Mouse (Mus musculus) limb, embryonic 15.5 days (tissue): ENCODE results near the gene Gm1043. TPM values are rescaled to one million over a fixed set of nuclear protein-coding genes. Genes with fewer than 3 reads are reported as not detected.

Experiments used
- ATAC-seq: fragments of 200-750 bp; cut with Nextera tagmentation; 2 replicates; pipeline ENCODE4 v1.8.0; 2017; ENCODE audit warnings: low read depth, moderate TSS enrichment; ENCODE audit not compliant: insufficient number of reproducible peaks, low FRiP score, low TSS enrichment
- H3K27ac ChIP-seq: fragments of 300-500 bp; sonication (generic); 2 replicates; pipeline ENCODE4 v1.5.1; 2015; ENCODE audit warnings: moderate library complexity, mild to moderate bottlenecking, inconsistent platforms
- H3K27me3 ChIP-seq: fragments of 300-500 bp; sonication (generic); 2 replicates; pipeline ENCODE4 v1.6.1; 2015; ENCODE audit warnings: inconsistent platforms
- H3K36me3 ChIP-seq: fragments of 300-500 bp; sonication (generic); 2 replicates; pipeline ENCODE4 v1.6.1; 2015; ENCODE audit warnings: inconsistent platforms
- H3K4me1 ChIP-seq: fragments of 300-500 bp; sonication (generic); 2 replicates; pipeline ENCODE4 v1.6.1; 2015; ENCODE audit warnings: inconsistent platforms
- H3K4me2 ChIP-seq: fragments of 300-500 bp; sonication (generic); 2 replicates; pipeline ENCODE4 v1.6.1; 2015; ENCODE audit warnings: mild to moderate bottlenecking, inconsistent platforms
- H3K4me3 ChIP-seq: fragments of 300-500 bp; sonication (generic); 2 replicates; pipeline ENCODE4 v1.5.1; 2015; ENCODE audit warnings: mild to moderate bottlenecking, inconsistent platforms
- H3K9ac ChIP-seq: fragments of 300-500 bp; sonication (generic); 2 replicates; pipeline ENCODE4 v1.6.1; 2015; ENCODE audit warnings: inconsistent platforms
- H3K9me3 ChIP-seq: fragments of 300-500 bp; sonication (generic); 2 replicates; pipeline ENCODE4 v1.6.1; 2016; ENCODE audit warnings: inconsistent platforms
- WGBS: fragments of 180-500 bp; shearing (Covaris S2); methylation state at CpG from one replicate; pipeline ENCODE4 v1.1.7; 2015; 5-methylcytosine and 5-hydroxymethylcytosine counted together
- polyA plus RNA-seq: library from polyadenylated mRNA; unstranded; fragments of >200 nt; fragmentation: Nextera tagmentation; extraction: Ambion mirVana; gene quantifications from 2 replicates; pipeline ENCODE4 v1.2.1, GENCODE M21; 2015

Gm1043 gene
- polyA plus RNA-seq, 1 experiment from 2014 or later = 0.12 TPM

- H3K27me3 ChIP-seq = peaks cover 72% of the 10 kb centered on the region
- ATAC-seq = no peak
- peaks cover 36% of the 10 kb centered on the region for H3K4me1 ChIP-seq
- no peak within 1 kb of the TSS for H3K27ac ChIP-seq
- WGBS = 1% methylated on average over 44 of the region's 56 CpGs
- no peaks in the 10 kb centered on the region for H3K9me3 ChIP-seq
- H3K36me3 ChIP-seq = no peaks in the 10 kb centered on the region
- H3K9ac ChIP-seq = no peak within 1 kb of the TSS
- peak within 1 kb of the TSS; percentile 73 for H3K4me2 ChIP-seq
- H3K4me3 ChIP-seq = peak within 1 kb of the TSS; percentile 38
Measured at GRCm38 (mm10) chr5:37241651-37242151, 156.5 kb downstream of the Gm1043 start, which contains the start of gene Crmp1. Gene Crmp1, plus strand, starts transcription at chr5:37241940.

DNA sequence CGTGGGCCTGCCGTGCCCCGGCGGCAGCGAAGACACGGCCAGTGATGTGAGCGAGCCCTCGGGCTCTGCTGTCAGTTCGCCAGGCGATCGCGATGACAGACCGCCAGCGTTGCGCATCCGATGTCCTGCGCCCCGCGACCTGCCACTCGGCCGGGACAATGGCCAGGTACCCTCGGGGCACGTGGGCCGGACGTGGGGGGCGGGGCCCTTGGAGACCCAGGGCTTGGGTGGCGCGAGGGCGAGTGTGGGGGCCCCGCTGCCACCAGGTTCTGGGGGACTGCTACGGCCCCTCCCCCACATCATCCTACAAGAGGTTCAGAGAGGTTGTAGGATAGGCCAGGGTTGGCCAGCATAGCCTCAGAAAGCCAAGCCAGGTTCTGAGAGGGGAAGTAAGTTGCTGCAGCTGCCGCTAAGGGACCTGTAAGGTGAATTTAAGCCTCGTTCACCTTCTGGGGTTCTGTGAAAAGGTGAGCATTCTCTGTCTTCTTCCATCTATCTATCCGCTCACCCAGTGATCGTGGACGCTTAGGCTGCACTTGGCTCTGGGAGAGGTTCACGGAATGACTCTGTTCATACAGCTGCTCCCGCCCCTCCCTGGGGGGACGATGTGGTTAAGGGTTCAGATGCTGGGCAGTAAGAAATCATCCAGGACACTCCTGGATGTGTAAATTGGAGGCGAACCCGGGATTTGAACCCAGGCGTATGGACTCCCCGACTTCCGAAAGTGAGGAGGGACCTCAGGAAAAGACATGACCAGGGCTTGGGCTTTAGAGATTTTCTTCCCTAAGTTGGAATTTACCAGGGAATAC, 157.4 kb downstream of the Gm1043 start:
- no peak for ATAC-seq

GRCm38 (mm10) chr5:37243169-37243886, 158.2 kb downstream of the Gm1043 start:
- H3K36me3 ChIP-seq = no peaks in the 10 kb centered on the region
- no peak overlapping the region for H3K9ac ChIP-seq
- H3K27me3 ChIP-seq = peaks cover 83% of the 10 kb centered on the region
- H3K27ac ChIP-seq = no peak overlapping the region
- H3K4me3 ChIP-seq = no peak overlapping the region
- no peak overlapping the region for H3K4me2 ChIP-seq
- H3K4me1 ChIP-seq = peaks cover 36% of the 10 kb centered on the region
- no peak for ATAC-seq
- 2% methylated on average over 19 of the region's 19 CpGs for WGBS
- H3K9me3 ChIP-seq = no peaks in the 10 kb centered on the region

More for the DNA sequence above, 157.4 kb downstream of the Gm1043 start:
- peaks cover 36% of the 10 kb centered on the region for H3K4me1 ChIP-seq
- H3K9me3 ChIP-seq = no peaks in the 10 kb centered on the region
- WGBS = 10% methylated on average over 44 of the region's 44 CpGs
- H3K4me2 ChIP-seq = peak overlapping the region; percentile 73
- no peak overlapping the region for H3K9ac ChIP-seq
- H3K4me3 ChIP-seq = peak overlapping the region; percentile 38
- no peaks in the 10 kb centered on the region for H3K36me3 ChIP-seq
- peaks cover 78% of the 10 kb centered on the region for H3K27me3 ChIP-seq
- no peak overlapping the region for H3K27ac ChIP-seq

DNA sequence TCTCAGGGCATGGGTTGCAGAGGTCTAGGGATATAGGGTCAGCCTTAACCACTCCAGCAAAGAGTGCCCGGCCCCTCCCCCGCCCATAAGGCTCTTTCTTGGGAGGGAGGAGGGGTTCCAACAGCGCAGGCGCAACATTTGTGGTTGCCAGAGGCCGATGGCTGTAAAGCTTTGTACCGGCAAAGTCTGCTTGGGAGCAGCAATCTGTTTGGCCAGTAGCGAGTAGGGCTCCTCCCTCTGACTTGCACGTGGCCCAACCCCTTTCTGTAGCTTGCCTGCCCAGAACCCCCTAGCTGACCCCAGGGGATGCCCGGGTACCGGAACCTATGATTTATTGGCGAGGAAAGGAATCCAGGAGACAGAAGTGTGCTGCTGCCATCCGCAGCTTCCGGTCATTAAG, 159.0 kb downstream of the Gm1043 start:
- no peak overlapping the region for H3K9ac ChIP-seq
- no peak for ATAC-seq
- H3K9me3 ChIP-seq = no peaks in the 10 kb centered on the region
- H3K36me3 ChIP-seq = no peaks in the 10 kb centered on the region
- no peak overlapping the region for H3K27ac ChIP-seq
- H3K27me3 ChIP-seq = peaks cover 84% of the 10 kb centered on the region
- WGBS = 1% methylated on average over 13 of the region's 13 CpGs
- peaks cover 36% of the 10 kb centered on the region for H3K4me1 ChIP-seq
- no peak overlapping the region for H3K4me2 ChIP-seq
- H3K4me3 ChIP-seq = no peak overlapping the region

- Histone ChIP-seq H3K4me2 (no peak overlapping the region), H3K9ac (no peak overlapping the region), H3K9me3 (no peaks in the 10 kb centered on the region), H3K4me1 (peaks cover 36% of the 10 kb centered on the region), H3K27me3 (peaks cover 82% of the 10 kb centered on the region), H3K4me3 (no peak overlapping the region), H3K27ac (no peak overlapping the region), H3K36me3 (no peaks in the 10 kb centered on the region)
- 18% methylated on average over 9 of the region's 9 CpGs for WGBS
- ATAC-seq = no peak
Measured at GRCm38 (mm10) chr5:37244666-37245242, 159.6 kb downstream of the Gm1043 start.

DNA sequence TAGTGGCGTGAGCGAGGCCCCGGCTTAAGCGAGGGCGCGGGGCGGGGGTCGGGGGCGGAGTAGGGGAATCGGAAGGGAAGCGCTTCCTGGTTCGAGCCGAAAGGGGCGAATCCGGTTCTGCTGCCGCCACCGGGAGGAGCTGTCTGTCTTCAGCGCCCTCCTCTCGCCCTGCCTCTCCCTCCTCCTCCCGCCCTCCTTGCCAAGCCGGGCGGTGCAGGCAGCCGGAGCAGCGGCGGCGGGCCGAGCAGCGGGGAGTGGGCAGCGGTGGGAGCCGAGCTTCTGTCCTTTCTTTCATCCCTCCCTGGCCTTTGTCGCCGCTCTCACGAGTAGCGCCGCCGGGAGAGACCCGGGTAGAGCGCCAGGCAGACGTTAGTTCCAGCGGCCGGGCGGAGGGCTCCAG, 160.5 kb downstream of the Gm1043 start:
- 0% methylated on average over 40 of the region's 42 CpGs for WGBS
- Histone ChIP-seq H3K27me3 (peaks cover 73% of the 10 kb centered on the region), H3K9me3 (no peaks in the 10 kb centered on the region), H3K4me3 (peak overlapping the region; percentile 47), H3K27ac (no peak overlapping the region), H3K4me1 (peaks cover 36% of the 10 kb centered on the region), H3K4me2 (peak overlapping the region; percentile 87), H3K9ac (no peak overlapping the region), H3K36me3 (no peaks in the 10 kb centered on the region)
- no peak for ATAC-seq

DNA sequence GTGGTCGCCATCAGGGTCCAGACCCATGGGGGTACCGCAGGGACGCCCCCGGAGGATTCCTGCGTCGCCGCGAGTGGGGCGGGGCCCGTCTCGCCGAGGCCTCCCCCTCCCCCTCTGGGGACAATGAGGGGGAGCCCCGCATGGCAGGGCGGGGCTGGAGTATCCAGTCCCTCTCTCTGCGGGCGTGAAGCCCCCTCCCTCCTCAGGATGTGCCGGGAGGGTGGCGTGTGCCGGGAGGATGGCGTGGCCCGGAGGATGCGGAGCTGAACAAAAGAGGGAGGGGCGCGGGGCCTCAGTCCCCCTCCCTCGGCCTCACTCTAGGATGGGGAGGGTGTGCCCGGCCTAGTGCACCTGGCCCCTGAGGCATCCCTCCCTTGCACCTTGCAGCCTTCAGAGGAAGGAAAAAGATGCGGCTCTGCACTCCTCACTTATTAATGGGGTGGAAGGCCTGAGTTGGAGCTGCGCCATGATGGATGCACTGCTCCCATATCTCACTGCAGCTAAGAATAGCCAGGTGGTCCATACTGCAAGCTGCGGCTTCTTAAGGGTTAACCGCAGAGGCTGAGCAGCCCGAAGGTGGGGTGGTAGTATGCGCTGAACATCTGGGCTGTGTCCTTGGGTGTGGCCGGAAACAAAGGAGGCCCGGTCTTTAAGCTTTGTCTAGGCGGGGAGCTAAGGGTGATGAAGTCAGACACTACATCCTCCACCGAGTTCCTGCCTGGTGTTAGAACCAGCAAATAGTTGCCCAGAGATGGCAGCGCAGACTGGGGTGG, 161.2 kb downstream of the Gm1043 start:
- no peaks in the 10 kb centered on the region for H3K36me3 ChIP-seq
- H3K4me1 ChIP-seq = peaks cover 36% of the 10 kb centered on the region
- peak overlapping the region; percentile 47 for H3K4me3 ChIP-seq
- WGBS = under 1% methylated on average over 33 of the region's 37 CpGs
- ATAC-seq = no peak
- H3K27me3 ChIP-seq = peaks cover 66% of the 10 kb centered on the region
- no peaks in the 10 kb centered on the region for H3K9me3 ChIP-seq
- peak overlapping the region; percentile 87 for H3K4me2 ChIP-seq
- H3K27ac ChIP-seq = no peak overlapping the region
- H3K9ac ChIP-seq = no peak overlapping the region

- Histone ChIP-seq H3K27ac (no peak overlapping the region), H3K36me3 (no peaks in the 10 kb centered on the region), H3K9me3 (no peaks in the 10 kb centered on the region), H3K27me3 (peaks cover 55% of the 10 kb centered on the region), H3K9ac (no peak overlapping the region), H3K4me3 (no peak overlapping the region), H3K4me2 (no peak overlapping the region), H3K4me1 (peaks cover 25% of the 10 kb centered on the region)
- 38% methylated on average over 4 of the region's 4 CpGs for WGBS
- ATAC-seq = no peak
Measured at GRCm38 (mm10) chr5:37247456-37247855, 162.3 kb downstream of the Gm1043 start.

GRCm38 (mm10) chr5:37248870-37249269, 163.7 kb downstream of the Gm1043 start:
- Histone ChIP-seq H3K27ac (no peak overlapping the region), H3K36me3 (no peaks in the 10 kb centered on the region), H3K4me2 (no peak overlapping the region), H3K4me3 (no peak overlapping the region), H3K4me1 (peaks cover 22% of the 10 kb centered on the region), H3K27me3 (peaks cover 41% of the 10 kb centered on the region), H3K9me3 (no peaks in the 10 kb centered on the region), H3K9ac (no peak overlapping the region)
- ATAC-seq = no peak
- WGBS = 74% methylated on average over 3 of the region's 3 CpGs

- Histone ChIP-seq H3K4me3 (no peak overlapping the region), H3K4me2 (no peak overlapping the region), H3K9me3 (no peaks in the 10 kb centered on the region), H3K36me3 (no peaks in the 10 kb centered on the region), H3K9ac (no peak overlapping the region), H3K27ac (no peak overlapping the region), H3K4me1 (peaks cover under 1% of the 10 kb centered on the region), H3K27me3 (peaks cover 14% of the 10 kb centered on the region)
- WGBS = 73% methylated on average over 3 of the region's 3 CpGs
- ATAC-seq = no peak
Measured at GRCm38 (mm10) chr5:37251596-37251995, 166.4 kb downstream of the Gm1043 start.

DNA sequence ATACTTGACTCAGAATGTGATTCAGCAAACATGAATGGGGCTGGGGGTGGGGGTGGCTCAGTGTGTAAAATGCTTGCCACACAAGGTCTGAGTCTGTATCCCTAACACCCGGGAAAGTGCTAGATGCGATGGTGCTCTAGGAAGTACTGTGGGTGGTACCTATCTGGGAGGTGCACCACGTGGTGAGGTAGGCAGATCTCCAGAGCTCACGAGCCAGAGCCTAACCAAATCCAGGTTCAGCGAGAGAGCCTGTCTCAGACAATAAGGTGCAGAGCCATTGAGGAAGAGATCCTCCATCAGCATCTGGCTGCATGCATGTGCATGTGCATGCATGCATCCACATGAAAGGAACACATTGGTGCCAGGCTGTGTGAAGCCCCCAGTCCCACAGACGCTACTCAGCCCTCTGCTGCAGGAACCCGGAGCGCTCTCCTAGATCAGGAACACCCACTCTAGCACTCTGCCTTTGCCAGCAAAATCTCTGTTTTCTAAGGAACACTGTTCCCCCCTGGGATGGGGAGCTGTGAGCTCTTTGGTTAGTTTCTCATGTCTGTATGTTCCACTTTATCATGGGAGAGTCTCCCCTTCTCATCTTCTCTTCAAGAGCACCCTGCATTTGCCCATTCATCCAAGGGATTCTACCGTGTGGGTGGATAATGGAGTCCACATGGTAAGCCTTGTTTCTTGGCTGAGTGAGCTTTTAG, 167.1 kb downstream of the Gm1043 start:
- no peak for ATAC-seq
- Histone ChIP-seq H3K4me3 (no peak overlapping the region), H3K27ac (no peak overlapping the region), H3K9me3 (no peaks in the 10 kb centered on the region), H3K27me3 (peaks cover 10% of the 10 kb centered on the region; the same call in 1 of the 2 replicates), H3K4me1 (no peaks in the 10 kb centered on the region), H3K36me3 (no peaks in the 10 kb centered on the region), H3K4me2 (no peak overlapping the region), H3K9ac (no peak overlapping the region)
- 78% methylated on average over 9 of the region's 9 CpGs for WGBS
